Mouse (Mus musculus): ENCODE data around the gene Olfr706.
"Not testable (repeated sequence)": the region's sequence is repeated elsewhere in the genome, so short reads cannot be mapped to it uniquely, and the experiment has no call there.

The Olfr706 gene

DNA sequence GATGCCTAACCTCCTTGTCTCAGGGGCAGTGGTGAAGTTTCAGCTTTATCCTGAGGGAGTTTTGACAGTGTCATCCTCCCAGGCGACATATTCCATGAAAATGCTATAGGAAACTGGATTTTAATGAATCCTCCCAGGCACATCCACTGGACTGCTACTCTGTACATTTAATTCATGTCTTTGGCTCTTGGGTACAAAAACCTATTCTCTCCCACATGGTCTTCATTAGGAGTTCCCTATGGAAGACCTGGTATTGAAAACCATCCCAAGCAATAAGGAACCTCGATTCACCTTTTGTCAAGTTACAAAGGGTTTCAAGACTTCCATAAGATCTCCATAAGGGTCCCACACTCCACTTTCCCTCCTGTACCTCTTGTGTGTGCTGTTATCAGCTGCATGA is at the start of gene Olfr706:
Gene Olfr706 (minus strand): TSS at position 101 of the 400 bp plus-strand sequence.
- H3K36me3 ChIP-seq (ENCODE audit: control insufficient read depth, insufficient read depth, low read length, poor library complexity, severe bottlenecking), result no peaks in the 10 kb centered on the region
- DNase-seq (ENCODE audit: low read depth, low spot score), result no peak

GRCm38 (mm10) chr7:106932119-106932518 is 44.2 kb upstream of the Olfr706 start, which contains the start of gene Olfr709-ps1:
Gene Olfr709-ps1, minus strand, starts transcription at chr7:106932219.
- H3K27me3 ChIP-seq (ENCODE audit: control insufficient read depth, insufficient read depth, low read length, poor library complexity, severe bottlenecking), result no peaks in the 10 kb centered on the region
- H3K36me3 ChIP-seq (ENCODE audit: control insufficient read depth, insufficient read depth, low read length, poor library complexity, severe bottlenecking), result no peaks in the 10 kb centered on the region
- DNase-seq (ENCODE audit: low read depth, low spot score), result no peak

More for the DNA sequence above, at the start of gene Olfr706:
- no peaks in the 10 kb centered on the region for H3K27me3 ChIP-seq (ENCODE audit: control insufficient read depth, insufficient read depth, low read length, poor library complexity, severe bottlenecking)

DNA sequence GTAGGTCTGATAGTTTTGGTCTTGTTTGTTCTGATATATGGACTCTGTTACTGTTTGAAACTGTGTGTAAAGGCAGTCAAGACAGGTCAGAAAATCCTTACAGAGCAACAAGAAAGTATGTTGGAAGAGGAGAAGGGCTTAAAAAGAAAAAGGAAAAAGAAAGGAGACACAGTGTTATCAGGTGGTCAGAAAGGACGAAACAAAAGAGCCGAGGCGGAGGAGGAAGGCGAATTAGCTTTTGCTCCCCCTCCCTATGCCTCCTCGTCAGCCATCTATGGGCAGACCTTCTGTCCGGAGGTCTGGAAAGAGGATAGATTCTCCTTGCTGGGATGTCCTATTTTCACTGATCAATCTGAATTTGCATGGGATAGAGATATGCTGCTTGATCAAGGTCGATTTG is 33.0 kb upstream of the Olfr706 start:
- DNase-seq (ENCODE audit: low read depth, low spot score); H3K27me3 ChIP-seq (ENCODE audit: control insufficient read depth, insufficient read depth, low read length, poor library complexity, severe bottlenecking); H3K36me3 ChIP-seq (ENCODE audit: control insufficient read depth, insufficient read depth, low read length, poor library complexity, severe bottlenecking): not testable (repeated sequence)

DNA sequence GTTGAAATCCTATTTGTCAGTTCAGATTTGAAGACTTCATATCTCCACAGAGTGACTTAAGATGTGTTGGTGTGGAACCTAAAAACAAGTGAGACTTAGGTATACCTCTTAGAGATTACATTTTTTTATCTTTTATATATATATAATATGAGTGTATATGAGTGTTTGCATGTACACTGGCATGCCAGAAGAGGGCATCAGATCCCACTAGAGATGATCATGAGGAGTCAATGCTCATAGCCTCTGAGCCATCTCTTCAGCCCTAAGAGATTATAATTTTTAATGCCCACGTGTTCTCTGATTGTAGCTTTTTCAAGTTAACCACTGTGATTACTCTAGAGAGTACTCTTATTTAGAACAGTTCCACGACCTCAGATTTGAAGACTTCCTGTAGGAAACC is 19.7 kb upstream of the Olfr706 start, which contains the start of gene Olfr1532-ps1:
Gene Olfr1532-ps1 (plus strand): TSS at position 326 of the 400 bp plus-strand sequence.
- no peaks in the 10 kb centered on the region for H3K36me3 ChIP-seq (ENCODE audit: control insufficient read depth, insufficient read depth, low read length, poor library complexity, severe bottlenecking)
- H3K27me3 ChIP-seq (ENCODE audit: control insufficient read depth, insufficient read depth, low read length, poor library complexity, severe bottlenecking), result no peaks in the 10 kb centered on the region

GRCm38 (mm10) chr7:106901141-106901540 is 13.2 kb upstream of the Olfr706 start, which contains the start of gene Olfr707:
Gene Olfr707, minus strand, starts transcription at chr7:106901241.
- H3K36me3 ChIP-seq (ENCODE audit: control insufficient read depth, insufficient read depth, low read length, poor library complexity, severe bottlenecking); H3K27me3 ChIP-seq (ENCODE audit: control insufficient read depth, insufficient read depth, low read length, poor library complexity, severe bottlenecking); DNase-seq (ENCODE audit: low read depth, low spot score): not testable (repeated sequence)

More for the DNA sequence above, 19.7 kb upstream of the Olfr706 start, which contains the start of gene Olfr1532-ps1:
- no peak for DNase-seq (ENCODE audit: low read depth, low spot score)

- DNase-seq (ENCODE audit: low read depth, low spot score), result no peak
- H3K36me3 ChIP-seq (ENCODE audit: control insufficient read depth, insufficient read depth, low read length, poor library complexity, severe bottlenecking), result no peaks in the 10 kb centered on the region
- no peaks in the 10 kb centered on the region for H3K27me3 ChIP-seq (ENCODE audit: control insufficient read depth, insufficient read depth, low read length, poor library complexity, severe bottlenecking)
Observed at GRCm38 (mm10) chr7:106876791-106877190, 11.2 kb downstream of the Olfr706 start, which contains the start of gene Olfr705. Gene Olfr705, minus strand, starts transcription at chr7:106876891.

DNA sequence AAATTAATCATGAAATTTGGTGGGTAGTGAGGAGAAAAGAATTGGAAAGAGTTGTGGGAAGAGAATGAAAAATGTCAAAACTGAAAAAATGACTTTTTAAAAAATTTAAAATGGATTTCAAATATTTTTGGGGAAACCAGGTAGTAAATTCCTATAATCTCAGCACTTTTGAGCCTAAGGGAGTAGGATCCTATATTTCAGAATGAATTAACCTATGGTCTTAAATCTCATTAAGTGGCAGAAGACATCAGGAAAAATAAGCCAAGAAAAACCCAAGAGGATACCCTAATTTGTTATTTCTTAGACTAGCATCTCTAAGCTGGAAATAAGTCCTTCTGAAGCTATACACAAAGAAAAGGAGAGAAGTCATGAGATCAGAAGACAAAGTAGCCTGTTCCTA is 25.1 kb downstream of the Olfr706 start, which contains the start of gene Olfr704:
Gene Olfr704 (plus strand): TSS at position 301 of the 400 bp plus-strand sequence.
- no peaks in the 10 kb centered on the region for H3K27me3 ChIP-seq (ENCODE audit: control insufficient read depth, insufficient read depth, low read length, poor library complexity, severe bottlenecking)
- no peak for DNase-seq (ENCODE audit: low read depth, low spot score)
- no peaks in the 10 kb centered on the region for H3K36me3 ChIP-seq (ENCODE audit: control insufficient read depth, insufficient read depth, low read length, poor library complexity, severe bottlenecking)

- no peaks in the 10 kb centered on the region for H3K27me3 ChIP-seq (ENCODE audit: control insufficient read depth, insufficient read depth, low read length, poor library complexity, severe bottlenecking)
- DNase-seq (ENCODE audit: low read depth, low spot score), result no peak
- no peaks in the 10 kb centered on the region for H3K36me3 ChIP-seq (ENCODE audit: control insufficient read depth, insufficient read depth, low read length, poor library complexity, severe bottlenecking)
Observed at GRCm38 (mm10) chr7:106843060-106843459, 44.9 kb downstream of the Olfr706 start, which contains the start of gene Olfr703. Gene Olfr703, plus strand, starts transcription at chr7:106843360.

DNA sequence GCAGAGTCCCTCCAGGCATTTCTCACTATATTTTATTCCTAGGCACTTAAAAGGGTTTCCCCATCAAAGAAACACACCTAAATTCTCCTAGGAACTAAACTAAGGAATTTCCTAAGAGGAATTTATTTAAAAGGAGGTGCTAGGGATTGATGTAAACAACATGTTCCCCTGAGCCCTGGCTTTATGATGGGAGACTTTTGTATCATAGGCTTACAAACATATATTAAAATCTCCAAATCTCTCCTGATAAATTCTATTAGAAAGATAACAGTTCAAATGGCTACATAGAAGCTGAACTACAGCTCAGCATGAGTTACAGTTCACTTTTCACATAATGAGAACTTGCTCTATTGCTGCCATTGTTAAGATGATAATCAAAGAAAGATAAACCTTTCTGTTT is 54.2 kb downstream of the Olfr706 start, which contains the start of gene Olfr702:
Gene Olfr702 (minus strand): TSS at position 101 of the 400 bp plus-strand sequence.
- DNase-seq (ENCODE audit: low read depth, low spot score), result no peak
- Histone ChIP-seq H3K27me3 (ENCODE audit: control insufficient read depth, insufficient read depth, low read length, poor library complexity, severe bottlenecking) (no peaks in the 10 kb centered on the region), H3K36me3 (ENCODE audit: control insufficient read depth, insufficient read depth, low read length, poor library complexity, severe bottlenecking) (no peaks in the 10 kb centered on the region)
